Mouse (Mus musculus) megakaryocyte, embryonic 14.5 days (primary cell): ENCODE data around the gene Abhd6.

Source experiments
- FLI1 ChIP-seq: IDR thresholded peaks from 2 replicates; pipeline ENCODE4 v1.6.1; 2012; ENCODE audit warnings: low read length, inconsistent platforms, mixed read lengths
- GATA1 ChIP-seq: IDR thresholded peaks from 3 replicates; pipeline ENCODE4 v1.6.1; 2012; ENCODE audit warnings: mixed read lengths, low read length, inconsistent platforms, borderline replicate concordance

GRCm38 (mm10) chr14:8101886-8102285 lies 99.2 kb downstream of the Abhd6 start:
- no peak for TF ChIP-seq GATA1
- TF ChIP-seq FLI1, result no peak
